Mouse (Mus musculus) gastrocnemius, postnatal 14 days (tissue): ENCODE data around the gene Zfc3h1. TPM values are rescaled to one million over a fixed set of nuclear protein-coding genes. Genes with fewer than 3 reads are reported as not detected.

Experiments used
- DNase-seq: peaks from one replicate; pipeline ENCODE4 v3.0.0; 2021; ENCODE audit warnings: mixed read lengths
- intact Hi-C: fragments of 180-260 bp; cut with DNase I; formaldehyde crosslinking; loops from one replicate; pipeline ENCODE4 v1.15.1; 2025; ENCODE audit warnings: low total_unique reads
- total RNA-seq, 2 experiments: library from RNA; stranded (reverse); gene quantifications; 2 replicates each; pipeline ENCODE4 v1.2.3; 2021

Gene Zfc3h1
- total RNA-seq, 2 experiments from 2014 or later: 9.8 to 11.4 TPM

- intact Hi-C loops: loop anchor here (10.0 kb wide), 1 partner anchor 58 kb away; no protein-coding TSS in a partner anchor
- DNase-seq: no peak
These were observed 1.7 kb upstream of the Zfc3h1 start for GRCm38 (mm10) chr10:115382846-115383643.

- intact Hi-C loops: loop anchor here (10.0 kb wide), 1 partner anchor 59 kb away; no protein-coding TSS in a partner anchor
These were observed 1.0 kb upstream of the Zfc3h1 start for GRCm38 (mm10) chr10:115383644-115384220.

GRCm38 (mm10) chr10:115385018-115386002 is 551 bp downstream of the Zfc3h1 start:
- DNase-seq: peak; percentile 67
- intact Hi-C loops: loop anchor here (10.0 kb wide), 1 partner anchor 61 kb away; no protein-coding TSS in a partner anchor

More at GRCm38 (mm10) chr10:115383644-115384220, 1.0 kb upstream of the Zfc3h1 start:
- no peak for DNase-seq

GRCm38 (mm10) chr10:115387891-115388290 is 3.1 kb downstream of the Zfc3h1 start:
- no peak for DNase-seq
- intact Hi-C loops: loop anchor here (10.0 kb wide), 1 partner anchor 63 kb away; no protein-coding TSS in a partner anchor

- intact Hi-C loops: no loop called here
- DNase-seq: no peak
These were observed 6.3 kb downstream of the Zfc3h1 start for GRCm38 (mm10) chr10:115391076-115391475.

- DNase-seq: no peak
- intact Hi-C loops: no loop called here
These were observed 7.1 kb downstream of the Zfc3h1 start for GRCm38 (mm10) chr10:115391896-115392295.

GRCm38 (mm10) chr10:115406393-115406792 is 21.6 kb downstream of the Zfc3h1 start:
- intact Hi-C loops: no loop called here
- DNase-seq: peak; percentile 51

GRCm38 (mm10) chr10:115413496-115413895 is 28.7 kb downstream of the Zfc3h1 start:
- no peak for DNase-seq
- intact Hi-C loops: no loop called here

- intact Hi-C loops: no loop called here
- no peak for DNase-seq
These were observed 29.3 kb downstream of the Zfc3h1 start for GRCm38 (mm10) chr10:115414056-115414455.

- intact Hi-C loops: no loop called here
- DNase-seq: no peak
These were observed 37.2 kb downstream of the Zfc3h1 start for GRCm38 (mm10) chr10:115421976-115422375.

- intact Hi-C loops: no loop called here
- DNase-seq: no peak
These were observed 40.6 kb downstream of the Zfc3h1 start for GRCm38 (mm10) chr10:115425351-115425750.

GRCm38 (mm10) chr10:115437286-115437685 is 52.5 kb downstream of the Zfc3h1 start:
- DNase-seq: no peak
- intact Hi-C loops: no loop called here

- DNase-seq: no peak
- intact Hi-C loops: no loop called here
These were observed 63.9 kb downstream of the Zfc3h1 start for GRCm38 (mm10) chr10:115448614-115449013.

- no peak for DNase-seq
- intact Hi-C loops: loop anchor here (10.0 kb wide), 1 partner anchor 157 kb away; no protein-coding TSS in a partner anchor
These were observed 72.7 kb downstream of the Zfc3h1 start for GRCm38 (mm10) chr10:115457368-115458021.

GRCm38 (mm10) chr10:115462646-115463045 is 77.9 kb downstream of the Zfc3h1 start:
- no peak for DNase-seq
- intact Hi-C loops: no loop called here

- intact Hi-C loops: no loop called here
- DNase-seq: no peak
These were observed 80.3 kb downstream of the Zfc3h1 start for GRCm38 (mm10) chr10:115465072-115465471.

- no peak for DNase-seq
- intact Hi-C loops: no loop called here
These were observed 81.0 kb downstream of the Zfc3h1 start for GRCm38 (mm10) chr10:115465778-115466177.

- intact Hi-C loops: no loop called here
- DNase-seq: no peak
These were observed 83.2 kb downstream of the Zfc3h1 start for GRCm38 (mm10) chr10:115467985-115468384.

- intact Hi-C loops: no loop called here
- no peak for DNase-seq
These were observed 83.9 kb downstream of the Zfc3h1 start for GRCm38 (mm10) chr10:115468632-115469031.
